Mouse (Mus musculus) liver, postnatal 0 days (tissue): ENCODE results near the gene Nrxn1.

Experiments
- CTCF ChIP-seq: sonication (generic); IDR thresholded peaks from 2 replicates; pipeline ENCODE4 v1.5.1; 2016; ENCODE audit warnings: antibody characterized with exemption, low read depth
- EP300 ChIP-seq: IDR thresholded peaks from 2 replicates; pipeline ENCODE4 v1.6.1; 2016; ENCODE audit warnings: antibody characterized with exemption, low read depth, mild to moderate bottlenecking

DNA sequence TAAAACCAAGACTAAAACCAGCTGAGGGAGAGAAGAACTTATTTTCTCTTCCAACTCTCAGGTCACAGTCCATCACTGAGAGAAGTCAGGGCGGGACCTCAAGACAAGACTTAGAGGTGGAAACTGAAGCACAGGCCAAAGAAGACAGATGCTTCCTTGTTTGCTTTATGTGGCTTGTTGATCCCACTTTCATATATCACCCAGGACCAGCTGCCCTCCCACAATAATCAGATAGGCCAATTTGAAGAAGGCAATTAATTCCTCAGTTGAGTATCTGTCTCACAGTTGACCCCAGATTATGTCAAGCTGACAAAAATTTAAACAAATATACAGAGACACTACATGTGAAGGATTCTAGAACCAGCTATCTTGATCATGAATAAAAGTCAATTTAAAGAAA is 312.4 kb downstream of the Nrxn1 start:
- TF ChIP-seq CTCF = no peak
- no peak for TF ChIP-seq EP300
